Mouse (Mus musculus) monocyte, adult 5-6 weeks (primary cell): Measurements from ENCODE around the gene Ttl. TPM values are rescaled to one million over a fixed set of nuclear protein-coding genes. Genes with fewer than 3 reads are reported as not detected.

ENCODE experiments used
- ATAC-seq: fragments of 153-309, 156-312 bp; replicated peaks from 2 replicates; pipeline ENCODE4 v1.8.0; 2017; ENCODE audit warnings: mild to moderate bottlenecking; ENCODE audit not compliant: low TSS enrichment, insufficient number of reproducible peaks, severe bottlenecking, poor library complexity, low FRiP score
- total RNA-seq: library from RNA; stranded (forward); fragments of 200-1000, 200-491, 200-594 nt; gene quantifications from 3 replicates; pipeline ENCODE4 v1.2.3, GENCODE M21; 2017

The Ttl gene
- total RNA-seq, result 1.7 to 5.8 TPM (median 2.2 TPM) in 3 replicates

- peak; percentile 59; the same call in 1 of the 2 replicates for ATAC-seq
Observed at GRCm38 (mm10) chr2:129065437-129066282, at the start of gene Ttl. TSS of gene Ttl (plus strand) at chr2:129065942.

DNA sequence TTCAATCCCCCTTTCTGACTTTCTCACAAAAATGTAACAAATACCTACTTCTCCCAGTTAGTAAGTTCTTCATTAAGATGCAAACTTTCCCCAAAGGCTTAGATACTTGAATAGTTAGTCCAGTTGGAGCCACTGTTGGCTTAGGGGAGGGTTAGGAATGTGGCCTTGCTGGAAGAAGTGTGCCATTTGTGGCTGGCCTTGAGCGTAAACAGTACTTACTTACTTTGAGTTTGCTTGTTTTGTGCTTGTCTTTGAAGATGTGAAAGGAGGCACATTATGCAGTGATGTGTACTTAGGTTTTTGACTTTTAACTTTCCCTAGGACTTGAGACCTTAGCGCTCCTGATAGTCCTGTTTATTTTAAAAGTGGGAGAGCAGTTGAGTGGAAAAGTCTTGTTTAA, 45.6 kb upstream of the Ttl start:
- no peak for ATAC-seq

DNA sequence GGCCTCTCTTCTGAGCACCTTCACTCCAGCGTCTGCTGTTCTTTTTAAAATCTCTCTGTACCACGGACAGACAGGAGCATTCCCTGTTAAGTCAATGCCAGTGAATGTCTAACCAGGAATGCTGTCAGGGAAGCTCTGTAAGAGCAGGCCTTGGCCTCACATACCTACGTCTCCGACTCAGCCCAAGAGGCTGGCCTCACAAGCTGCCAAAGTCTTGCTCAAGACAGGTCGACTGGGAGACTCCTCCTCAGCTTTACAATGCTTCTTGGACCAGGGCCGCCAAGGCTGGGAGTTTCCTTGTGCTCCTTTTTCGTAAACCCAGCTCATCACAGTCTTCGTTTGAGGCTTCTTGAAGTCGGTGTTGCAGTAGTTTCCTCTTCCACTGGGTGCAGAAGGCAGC, 40.9 kb upstream of the Ttl start:
- no peak for ATAC-seq

DNA sequence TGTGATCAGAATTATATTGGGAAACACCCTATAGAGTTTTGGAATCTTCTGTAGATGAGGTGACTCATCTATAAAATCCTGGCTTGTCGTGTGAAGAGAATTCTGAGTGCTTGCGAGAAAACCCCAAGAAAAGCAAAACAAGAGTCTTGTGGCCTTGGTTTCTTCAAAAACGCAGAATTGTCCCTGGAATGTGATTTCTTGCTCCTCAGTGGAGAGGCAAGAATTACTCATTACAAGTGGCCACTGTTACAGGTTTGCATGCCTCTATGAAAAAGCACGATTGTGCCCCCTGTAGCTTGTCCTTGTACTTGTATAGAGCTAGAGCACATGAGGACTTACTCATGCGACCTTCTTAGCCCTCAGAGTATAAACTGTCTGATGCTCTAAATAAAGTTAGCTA, 30.4 kb upstream of the Ttl start:
- ATAC-seq, result no peak

DNA sequence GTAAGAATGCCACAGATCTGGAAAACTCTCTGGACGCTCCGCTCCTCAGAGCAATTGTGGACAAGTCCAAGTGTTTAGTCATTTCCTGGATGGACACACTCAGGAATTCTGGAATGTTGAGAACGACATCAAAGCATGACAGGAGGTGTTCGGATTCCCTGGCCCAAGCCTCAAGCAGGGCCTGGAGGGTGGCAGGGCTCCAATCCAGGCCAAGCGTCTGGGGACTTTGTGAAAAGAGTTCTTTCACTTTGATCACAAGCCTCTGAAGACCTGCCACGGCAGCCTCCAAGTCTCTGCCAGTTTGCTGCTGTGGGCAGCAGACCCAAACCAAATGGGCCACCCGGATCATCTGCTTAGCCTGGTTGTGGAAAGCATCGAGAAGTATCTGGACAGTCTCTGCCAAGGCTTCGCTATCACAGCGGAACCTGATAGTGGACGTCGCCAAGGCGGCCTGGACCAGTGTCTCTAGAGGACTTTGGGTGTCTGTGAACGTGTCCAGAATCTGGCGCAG, 27.3 kb upstream of the Ttl start:
- no peak for ATAC-seq

GRCm38 (mm10) chr2:129038937-129039631, 26.7 kb upstream of the Ttl start:
- ATAC-seq, result no peak

- ATAC-seq, result no peak
Observed at GRCm38 (mm10) chr2:129040567-129040966, 25.2 kb upstream of the Ttl start.

GRCm38 (mm10) chr2:129046172-129046845, 19.4 kb upstream of the Ttl start:
- no peak for ATAC-seq

- ATAC-seq, result no peak
Observed at GRCm38 (mm10) chr2:129046846-129047196, 18.9 kb upstream of the Ttl start.

GRCm38 (mm10) chr2:129047811-129048210, 17.9 kb upstream of the Ttl start, which contains the start of gene Vinac1:
TSS of gene Vinac1 (minus strand) at chr2:129048172.
- no peak for ATAC-seq

DNA sequence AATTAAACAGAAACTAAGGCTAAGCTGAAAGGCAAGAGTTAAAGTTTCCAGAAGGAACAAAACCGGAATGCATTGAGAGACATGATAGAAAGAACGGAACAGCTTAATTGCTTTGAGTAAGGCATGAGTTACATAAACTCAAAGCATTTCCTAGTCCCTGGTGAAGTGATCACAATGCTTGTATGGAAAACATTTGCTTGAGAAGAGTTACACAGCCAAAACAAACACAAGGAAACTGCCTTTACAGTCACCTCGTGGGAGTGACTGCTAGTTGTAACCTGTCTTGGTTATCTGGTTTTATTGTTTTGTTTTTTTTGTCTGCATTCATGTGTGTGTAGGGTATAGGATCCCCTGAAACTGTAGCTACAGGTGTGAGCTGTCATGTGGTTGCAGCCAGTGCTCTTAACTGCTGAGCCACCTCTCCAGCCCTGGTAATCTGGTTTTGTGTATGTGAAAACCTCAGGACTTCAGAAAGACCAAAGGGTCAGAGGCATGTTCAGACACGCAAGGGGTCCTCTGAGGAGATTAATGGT, 13.2 kb upstream of the Ttl start:
- ATAC-seq, result no peak

GRCm38 (mm10) chr2:129055741-129056140, 10.0 kb upstream of the Ttl start:
- ATAC-seq, result no peak

DNA sequence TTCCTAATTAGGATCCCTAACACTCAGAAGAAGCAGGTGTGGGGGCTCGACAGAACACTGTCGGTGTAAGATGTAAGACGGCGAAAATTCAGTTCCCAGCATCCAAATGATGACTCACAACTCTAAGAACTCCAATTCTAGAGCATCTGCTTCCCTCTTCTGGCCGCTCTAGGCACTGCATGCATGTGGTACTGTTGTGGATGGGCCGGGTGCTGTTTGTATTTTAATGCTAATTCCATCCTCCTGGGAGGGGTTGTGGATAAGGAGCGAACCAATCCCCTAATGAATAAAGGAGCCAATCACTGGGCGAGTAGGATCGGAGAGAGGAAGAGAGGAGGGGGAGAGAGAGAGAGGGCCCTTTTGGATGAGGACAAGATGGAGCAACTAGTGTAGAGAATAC, 9.1 kb upstream of the Ttl start:
- ATAC-seq, result no peak

GRCm38 (mm10) chr2:129057256-129057655, 8.5 kb upstream of the Ttl start:
- ATAC-seq, result no peak

DNA sequence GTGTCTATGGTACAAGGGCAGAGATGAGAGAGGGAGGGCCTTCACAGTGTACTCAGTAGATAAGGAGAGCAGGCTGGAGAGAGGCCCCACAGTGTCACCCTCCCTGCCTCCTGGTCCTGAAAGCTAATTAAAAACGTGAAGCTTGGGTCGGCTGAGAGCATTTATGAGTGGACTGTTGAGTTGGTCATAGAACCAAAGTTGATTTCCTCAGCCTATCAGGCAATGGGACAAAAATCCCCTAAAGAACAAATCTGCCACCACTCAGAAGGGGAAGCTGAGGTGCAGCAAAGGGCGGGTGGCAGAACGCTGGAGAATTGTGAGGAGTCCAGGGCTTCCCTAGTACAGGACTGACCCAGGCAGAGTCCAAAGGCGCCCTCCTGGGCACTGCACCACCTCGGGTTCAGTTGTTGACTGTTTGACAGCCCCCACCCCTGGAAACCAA, 7.8 kb upstream of the Ttl start:
- no peak for ATAC-seq

DNA sequence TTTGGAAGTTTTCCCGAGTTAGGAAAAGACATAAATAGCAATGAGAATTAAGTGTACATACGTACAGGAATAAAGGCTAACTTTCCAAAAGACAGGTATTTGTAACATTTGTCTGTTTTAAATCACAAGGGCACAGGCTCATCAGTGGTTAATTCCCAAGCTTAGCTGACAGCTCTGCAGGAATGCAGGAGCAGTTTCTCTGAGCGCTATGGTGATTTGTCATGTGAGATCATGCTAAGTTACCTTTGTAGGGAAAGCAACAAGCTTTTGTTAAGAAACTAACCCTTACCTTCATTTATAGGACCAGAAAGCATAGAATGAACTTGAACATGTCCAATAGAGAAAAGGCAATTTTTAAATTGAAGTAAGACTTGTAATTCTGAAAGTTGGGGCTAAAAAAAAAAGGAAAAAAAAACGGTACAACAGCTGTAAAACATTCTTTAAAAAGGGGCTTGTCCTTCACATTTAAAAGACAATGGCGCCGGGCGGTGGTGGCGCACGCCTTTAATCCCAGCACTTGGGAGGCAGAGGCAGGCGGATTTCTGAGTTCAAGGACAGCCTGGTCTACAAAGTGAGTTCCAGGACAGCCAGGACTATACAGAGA, 4.2 kb upstream of the Ttl start:
- ATAC-seq, result no peak

GRCm38 (mm10) chr2:129066326-129066725, 584 bp downstream of the Ttl start:
- peak; percentile 38; the same call in 1 of the 2 replicates for ATAC-seq

DNA sequence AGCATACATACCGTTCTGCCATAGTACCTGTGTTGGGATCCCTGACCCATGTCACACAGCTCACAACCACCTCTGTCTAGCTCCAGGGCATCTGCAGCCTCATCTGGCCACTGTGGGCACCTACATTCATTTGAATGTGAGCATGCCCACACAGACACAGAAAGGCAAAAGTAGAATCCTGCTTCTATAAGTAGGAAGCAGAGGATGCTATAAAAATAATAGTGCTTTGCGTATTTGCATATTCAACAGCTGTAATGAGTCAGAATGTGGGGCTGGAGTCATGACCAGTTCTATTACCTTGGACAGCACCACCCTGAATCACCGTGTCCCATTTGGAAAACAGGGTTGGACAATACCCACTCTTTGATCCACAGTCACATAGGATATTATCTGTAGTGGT, 4.6 kb downstream of the Ttl start:
- no peak for ATAC-seq

DNA sequence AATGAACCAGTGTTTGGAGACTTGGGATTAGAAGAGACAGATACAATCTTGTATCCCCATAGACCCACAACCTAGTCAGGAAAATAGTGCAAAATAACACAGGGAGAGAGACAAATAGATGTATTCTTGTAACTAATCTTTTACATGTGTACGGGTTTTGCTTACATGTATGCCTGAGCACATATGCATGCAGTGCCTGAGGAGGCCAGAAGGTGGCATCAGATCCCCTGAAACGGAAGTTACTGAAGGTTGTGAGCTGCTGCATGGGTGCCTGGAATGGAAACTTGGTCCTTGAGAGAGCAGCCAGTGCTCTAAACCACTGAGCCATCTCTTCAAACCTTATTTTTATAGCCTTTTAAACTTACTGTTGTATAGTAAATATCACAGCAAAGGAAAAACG, 12.6 kb downstream of the Ttl start:
- no peak for ATAC-seq
